Mouse (Mus musculus): ENCODE results near the gene Notch2. TPM values are rescaled to one million over a fixed set of nuclear protein-coding genes. Genes with fewer than 3 reads are reported as not detected.

Notch2 gene
- polyA plus RNA-seq, 1 experiment from 2014 or later, result 10.6 TPM

DNA sequence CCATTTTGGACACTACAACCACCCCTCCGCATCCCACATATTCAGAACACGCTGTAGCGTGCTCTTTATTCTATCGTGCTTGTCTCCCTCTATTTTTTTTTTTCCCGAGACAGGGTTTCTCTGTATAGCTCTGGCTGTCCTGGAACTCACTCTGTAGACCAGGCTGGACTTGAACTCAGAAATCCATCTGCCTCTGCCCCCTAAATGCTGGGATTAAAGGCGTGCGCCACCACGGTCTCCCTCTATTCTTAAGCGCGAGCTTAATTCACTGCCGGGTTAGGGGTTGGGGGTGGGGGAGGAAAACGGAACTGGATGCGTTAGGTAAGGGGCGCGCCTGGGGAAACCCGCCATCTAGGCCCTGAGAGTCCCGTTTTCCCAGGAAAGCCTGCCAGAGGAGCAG, 147.0 kb downstream of the Notch2 start, which contains the start of gene Adam30:
Gene Adam30, plus strand, starts transcription at position 301 of the 400 bp plus-strand sequence.
- Histone ChIP-seq H3K4me1 (replicated peaks; ENCODE audit: control insufficient read depth, insufficient read depth) (peaks cover 2% of the 10 kb centered on the region; the same call in 1 of the 2 replicates), H3K9me3 (ENCODE audit: control insufficient read depth, low read length) (no peaks in the 10 kb centered on the region), H3K36me3 (ENCODE audit: control insufficient read depth, insufficient read depth, low read length) (no peaks in the 10 kb centered on the region), H3K4me2 (replicated peaks; ENCODE audit: low read depth) (no peak within 1 kb of the TSS), H3K9ac (ENCODE audit: low read length) (no peak within 1 kb of the TSS), H3K27ac (replicated peaks) (no peak within 1 kb of the TSS), H3K27me3 (ENCODE audit: control insufficient read depth, insufficient read depth, low read length) (no peaks in the 10 kb centered on the region), H3K4me3 (ENCODE audit: low read depth, low read length) (no peak within 1 kb of the TSS)
- TF ChIP-seq EP300 (optimal IDR thresholded peaks at IDR 0.05), result no peak
- no peak for TF ChIP-seq CTCF (IDR thresholded peaks at IDR 0.05; ENCODE audit: low read depth)
- DNase-seq (ENCODE audit: low spot score) (no peak), ATAC-seq (ENCODE audit: low FRiP score, low TSS enrichment) (no peak)
- 84% methylated on average over 17 of the region's 17 CpGs for WGBS

DNA sequence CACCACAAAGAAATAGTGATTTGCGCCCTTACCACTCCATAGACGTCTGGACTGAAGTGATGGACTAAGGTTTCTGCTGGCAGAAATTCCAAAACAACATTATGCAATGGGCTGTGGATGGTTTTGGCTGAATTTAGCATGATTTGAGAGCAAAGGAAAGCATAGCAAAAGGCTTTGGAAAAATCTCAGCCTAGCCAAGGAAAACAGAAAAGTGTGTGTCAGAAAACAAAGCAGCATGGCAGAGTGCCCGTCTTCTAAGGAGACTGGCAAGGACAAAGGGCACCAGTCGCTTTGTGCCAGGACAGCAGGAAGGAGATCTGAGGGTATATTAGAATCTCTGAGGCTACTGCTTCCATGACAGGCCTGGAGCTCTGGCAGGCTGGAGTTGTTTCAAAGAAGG, 165.0 kb downstream of the Notch2 start:
- H3K4me1 ChIP-seq (replicated peaks; ENCODE audit: control insufficient read depth, insufficient read depth), result no peaks in the 10 kb centered on the region
- H3K36me3 ChIP-seq (ENCODE audit: control insufficient read depth, insufficient read depth, low read length), result no peaks in the 10 kb centered on the region
- H3K9me3 ChIP-seq (ENCODE audit: control insufficient read depth, low read length), result no peaks in the 10 kb centered on the region
- 81% methylated on average over 4 of the region's 4 CpGs for WGBS
- H3K27me3 ChIP-seq (ENCODE audit: control insufficient read depth, insufficient read depth, low read length), result no peaks in the 10 kb centered on the region
- H3K4me3 ChIP-seq (ENCODE audit: low read depth, low read length), result no peak overlapping the region
- no peak overlapping the region for H3K9ac ChIP-seq (ENCODE audit: low read length)
- ATAC-seq (ENCODE audit: low FRiP score, low TSS enrichment), result no peak
- DNase-seq (ENCODE audit: low spot score), result no peak
- H3K4me2 ChIP-seq (replicated peaks; ENCODE audit: low read depth), result no peak overlapping the region
- TF ChIP-seq CTCF (IDR thresholded peaks at IDR 0.05; ENCODE audit: low read depth) (no peak), EP300 (optimal IDR thresholded peaks at IDR 0.05) (no peak)
- no peak overlapping the region for H3K27ac ChIP-seq (replicated peaks)

DNA sequence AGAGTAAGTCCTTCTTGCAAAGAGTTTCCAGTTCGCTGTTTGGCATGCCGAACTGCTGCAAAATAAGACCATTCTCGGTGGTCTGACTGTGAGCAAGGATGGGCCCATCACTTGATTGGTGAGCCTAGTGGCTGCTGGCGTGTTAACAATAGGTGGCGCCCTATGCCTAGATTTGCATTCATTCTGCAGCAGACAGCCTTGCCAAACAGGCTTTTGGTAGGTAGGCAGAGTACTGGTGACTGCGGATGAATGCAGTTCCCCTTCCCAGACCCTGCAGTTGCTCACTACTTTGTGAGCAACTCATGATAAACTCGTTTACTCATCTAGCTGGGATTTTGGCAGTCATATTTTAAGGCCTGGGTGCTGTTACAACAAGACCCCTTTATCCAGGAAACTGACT, 167.5 kb downstream of the Notch2 start:
- Histone ChIP-seq H3K4me3 (ENCODE audit: low read depth, low read length) (no peak overlapping the region), H3K27me3 (ENCODE audit: control insufficient read depth, insufficient read depth, low read length) (no peaks in the 10 kb centered on the region), H3K36me3 (ENCODE audit: control insufficient read depth, insufficient read depth, low read length) (no peaks in the 10 kb centered on the region), H3K4me2 (replicated peaks; ENCODE audit: low read depth) (no peak overlapping the region), H3K4me1 (replicated peaks; ENCODE audit: control insufficient read depth, insufficient read depth) (no peaks in the 10 kb centered on the region), H3K9ac (ENCODE audit: low read length) (no peak overlapping the region), H3K9me3 (ENCODE audit: control insufficient read depth, low read length) (no peaks in the 10 kb centered on the region), H3K27ac (replicated peaks) (no peak overlapping the region)
- DNase-seq (ENCODE audit: low spot score) (peak; percentile 74), ATAC-seq (ENCODE audit: low FRiP score, low TSS enrichment) (0 out of 2 replicates have a peak, but pooled peaks have one; percentile 57)
- WGBS, result 18% methylated on average over 7 of the region's 7 CpGs
- TF ChIP-seq EP300 (optimal IDR thresholded peaks at IDR 0.05) (no peak), CTCF (IDR thresholded peaks at IDR 0.05; ENCODE audit: low read depth) (peak; percentile 91)

DNA sequence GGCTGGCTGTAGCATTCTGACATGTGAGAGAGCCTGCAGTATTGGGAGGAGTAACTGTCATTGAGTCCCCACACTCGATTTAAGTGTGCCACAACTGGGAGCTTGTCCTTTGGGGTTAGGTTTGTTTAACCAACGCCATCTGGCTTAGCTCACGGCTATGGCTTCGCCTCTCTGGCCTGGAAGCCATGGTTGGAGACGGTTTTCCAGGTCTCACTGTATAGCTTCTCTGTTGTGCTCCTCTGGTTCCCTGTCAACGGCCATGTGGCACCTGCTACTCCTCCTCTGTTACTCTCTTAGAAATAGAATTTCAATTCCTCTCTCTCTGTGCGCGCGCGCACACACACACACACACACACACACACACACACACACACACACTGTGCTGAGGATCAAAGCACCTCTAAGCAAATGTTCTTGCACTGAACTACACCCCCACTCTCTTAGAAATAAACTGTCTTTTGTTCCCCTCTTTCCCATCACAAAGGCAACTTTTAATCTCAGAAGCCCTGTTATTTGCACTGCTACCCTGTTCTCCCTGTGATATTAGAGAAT, 171.9 kb downstream of the Notch2 start:
- 23% methylated on average over 8 of the region's 10 CpGs for WGBS
- Histone ChIP-seq H3K27me3 (ENCODE audit: control insufficient read depth, insufficient read depth, low read length) (no peaks in the 10 kb centered on the region), H3K27ac (replicated peaks) (no peak overlapping the region), H3K4me2 (replicated peaks; ENCODE audit: low read depth) (no peak overlapping the region), H3K4me3 (ENCODE audit: low read depth, low read length) (no peak overlapping the region), H3K9me3 (ENCODE audit: control insufficient read depth, low read length) (no peaks in the 10 kb centered on the region), H3K4me1 (replicated peaks; ENCODE audit: control insufficient read depth, insufficient read depth) (no peaks in the 10 kb centered on the region), H3K9ac (ENCODE audit: low read length) (no peak overlapping the region), H3K36me3 (ENCODE audit: control insufficient read depth, insufficient read depth, low read length) (no peaks in the 10 kb centered on the region)
- DNase-seq (ENCODE audit: low spot score) (no peak), ATAC-seq (ENCODE audit: low FRiP score, low TSS enrichment) (no peak)
- TF ChIP-seq EP300 (optimal IDR thresholded peaks at IDR 0.05) (no peak), CTCF (IDR thresholded peaks at IDR 0.05; ENCODE audit: low read depth) (no peak)

DNA sequence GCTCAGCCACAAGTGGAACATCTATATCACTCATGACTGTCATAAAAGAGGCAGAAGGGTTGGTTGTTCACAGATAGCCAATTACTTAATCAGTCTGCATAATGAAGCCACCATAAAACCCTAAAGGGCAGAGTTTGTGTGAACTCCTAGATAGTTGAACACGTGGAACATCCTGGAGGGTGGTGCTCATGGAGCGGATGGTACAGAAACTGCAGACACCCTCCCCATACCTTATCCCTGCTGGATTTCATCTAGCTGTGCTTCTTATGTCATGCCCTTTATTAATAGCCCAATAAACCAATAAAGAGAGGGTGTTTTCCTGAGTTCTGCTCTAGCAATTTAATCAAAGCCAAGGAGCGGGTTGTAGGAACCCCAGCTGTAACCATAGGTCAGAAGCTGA, 174.4 kb downstream of the Notch2 start:
- Histone ChIP-seq H3K27ac (replicated peaks) (no peak overlapping the region), H3K9ac (ENCODE audit: low read length) (no peak overlapping the region), H3K4me3 (ENCODE audit: low read depth, low read length) (no peak overlapping the region), H3K4me1 (replicated peaks; ENCODE audit: control insufficient read depth, insufficient read depth) (no peaks in the 10 kb centered on the region), H3K4me2 (replicated peaks; ENCODE audit: low read depth) (no peak overlapping the region), H3K27me3 (ENCODE audit: control insufficient read depth, insufficient read depth, low read length) (no peaks in the 10 kb centered on the region), H3K9me3 (ENCODE audit: control insufficient read depth, low read length) (no peaks in the 10 kb centered on the region), H3K36me3 (ENCODE audit: control insufficient read depth, insufficient read depth, low read length) (no peaks in the 10 kb centered on the region)
- ATAC-seq (ENCODE audit: low FRiP score, low TSS enrichment) (no peak), DNase-seq (ENCODE audit: low spot score) (no peak)
- TF ChIP-seq EP300 (optimal IDR thresholded peaks at IDR 0.05) (no peak), CTCF (IDR thresholded peaks at IDR 0.05; ENCODE audit: low read depth) (no peak)
- WGBS, result 75% methylated on average over 3 of the region's 3 CpGs

DNA sequence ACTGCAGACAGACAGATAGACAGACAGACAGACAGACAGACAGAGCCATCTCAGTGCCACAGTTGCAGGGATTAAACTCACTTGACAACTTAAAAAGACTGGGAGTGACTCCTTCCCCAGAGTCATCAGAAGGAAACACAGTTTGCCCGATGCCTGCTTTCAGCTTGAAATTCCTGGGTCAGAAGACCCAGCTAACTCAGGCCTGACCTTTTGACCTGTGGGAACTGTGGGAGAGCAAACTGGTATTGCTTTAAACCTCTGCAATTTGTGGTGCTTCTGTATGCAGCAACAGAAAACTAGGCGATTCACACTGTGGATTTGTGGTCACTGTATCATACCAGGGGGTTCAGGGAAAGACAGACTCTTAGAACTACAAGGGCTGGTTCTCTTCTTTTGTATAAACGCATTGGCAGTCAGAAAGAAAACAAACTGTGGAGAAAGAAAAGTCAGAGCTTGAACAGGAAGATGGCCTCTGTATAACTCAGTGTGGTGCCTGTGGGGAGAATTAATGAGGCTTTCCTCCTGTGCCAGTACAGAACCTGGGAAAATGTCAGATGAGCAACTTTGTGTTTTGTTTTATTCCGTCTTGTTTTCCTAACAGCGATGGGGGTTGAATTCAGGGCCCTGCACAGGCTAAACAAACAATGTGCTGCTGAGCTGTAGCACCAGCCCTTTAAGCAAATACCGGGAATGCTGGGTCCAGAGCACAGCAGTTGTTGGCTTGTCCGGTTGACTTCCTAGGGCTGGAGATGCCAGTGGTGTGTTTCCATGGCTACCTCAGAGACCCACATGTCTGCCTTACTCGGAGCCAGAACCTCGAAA, 184.6 kb downstream of the Notch2 start:
- no peaks in the 10 kb centered on the region for H3K36me3 ChIP-seq (ENCODE audit: control insufficient read depth, insufficient read depth, low read length)
- no peak overlapping the region for H3K9ac ChIP-seq (ENCODE audit: low read length)
- no peak for TF ChIP-seq EP300 (optimal IDR thresholded peaks at IDR 0.05)
- TF ChIP-seq CTCF (IDR thresholded peaks at IDR 0.05; ENCODE audit: low read depth), result no peak
- 21% methylated on average over 9 of the region's 9 CpGs for WGBS
- no peaks in the 10 kb centered on the region for H3K9me3 ChIP-seq (ENCODE audit: control insufficient read depth, low read length)
- no peaks in the 10 kb centered on the region for H3K27me3 ChIP-seq (ENCODE audit: control insufficient read depth, insufficient read depth, low read length)
- no peak overlapping the region for H3K4me3 ChIP-seq (ENCODE audit: low read depth, low read length)
- DNase-seq (ENCODE audit: low spot score) (peak; percentile 57), ATAC-seq (ENCODE audit: low FRiP score, low TSS enrichment) (peak; percentile 87)
- no peaks in the 10 kb centered on the region for H3K4me1 ChIP-seq (replicated peaks; ENCODE audit: control insufficient read depth, insufficient read depth)
- H3K4me2 ChIP-seq (replicated peaks; ENCODE audit: low read depth), result no peak overlapping the region
- H3K27ac ChIP-seq (replicated peaks), result no peak overlapping the region

Data from stomach, postnatal 0 days (tissue).